Mouse (Mus musculus) limb, embryonic 15.5 days (tissue): ENCODE results near the gene Gabrb1. TPM values are rescaled to one million over a fixed set of nuclear protein-coding genes. Genes with fewer than 3 reads are reported as not detected.

Experiments
- ATAC-seq: fragments of 200-750 bp; cut with Nextera tagmentation; 2 replicates; pipeline ENCODE4 v1.8.0; 2017; ENCODE audit warnings: low read depth, moderate TSS enrichment; ENCODE audit not compliant: insufficient number of reproducible peaks, low FRiP score, low TSS enrichment
- H3K27ac ChIP-seq: fragments of 300-500 bp; sonication (generic); 2 replicates; pipeline ENCODE4 v1.5.1; 2015; ENCODE audit warnings: moderate library complexity, mild to moderate bottlenecking, inconsistent platforms
- H3K27me3 ChIP-seq: fragments of 300-500 bp; sonication (generic); 2 replicates; pipeline ENCODE4 v1.6.1; 2015; ENCODE audit warnings: inconsistent platforms
- H3K36me3 ChIP-seq: fragments of 300-500 bp; sonication (generic); 2 replicates; pipeline ENCODE4 v1.6.1; 2015; ENCODE audit warnings: inconsistent platforms
- H3K4me1 ChIP-seq: fragments of 300-500 bp; sonication (generic); 2 replicates; pipeline ENCODE4 v1.6.1; 2015; ENCODE audit warnings: inconsistent platforms
- H3K4me2 ChIP-seq: fragments of 300-500 bp; sonication (generic); 2 replicates; pipeline ENCODE4 v1.6.1; 2015; ENCODE audit warnings: mild to moderate bottlenecking, inconsistent platforms
- H3K4me3 ChIP-seq: fragments of 300-500 bp; sonication (generic); 2 replicates; pipeline ENCODE4 v1.5.1; 2015; ENCODE audit warnings: mild to moderate bottlenecking, inconsistent platforms
- H3K9ac ChIP-seq: fragments of 300-500 bp; sonication (generic); 2 replicates; pipeline ENCODE4 v1.6.1; 2015; ENCODE audit warnings: inconsistent platforms
- H3K9me3 ChIP-seq: fragments of 300-500 bp; sonication (generic); 2 replicates; pipeline ENCODE4 v1.6.1; 2016; ENCODE audit warnings: inconsistent platforms
- WGBS: fragments of 180-500 bp; shearing (Covaris S2); methylation state at CpG from one replicate; pipeline ENCODE4 v1.1.7; 2015; 5-methylcytosine and 5-hydroxymethylcytosine counted together
- polyA plus RNA-seq: library from polyadenylated mRNA; unstranded; fragments of >200 nt; fragmentation: Nextera tagmentation; extraction: Ambion mirVana; gene quantifications from 2 replicates; pipeline ENCODE4 v1.2.1, GENCODE M21; 2015

Gene Gabrb1
- polyA plus RNA-seq, 1 experiment from 2014 or later, result 1.9 TPM

GRCm38 (mm10) chr5:71700468-71701272 lies 42.8 kb downstream of the Gabrb1 start:
- Histone ChIP-seq H3K36me3 (no peaks in the 10 kb centered on the region), H3K4me1 (peaks cover 17% of the 10 kb centered on the region), H3K27ac (no peak overlapping the region), H3K9me3 (no peaks in the 10 kb centered on the region), H3K4me2 (peak overlapping the region; percentile 75), H3K4me3 (peak overlapping the region; percentile 47), H3K27me3 (peaks cover 18% of the 10 kb centered on the region), H3K9ac (0 out of 2 replicates have a peak overlapping the region, but pooled peaks have one; percentile 23)
- ATAC-seq, result peak; percentile 75
- WGBS, result 1% methylated on average over 46 of the region's 46 CpGs

- under 1% methylated on average over 6 of the region's 6 CpGs for WGBS
- H3K9ac ChIP-seq, result 0 out of 2 replicates have a peak overlapping the region, but pooled peaks have one; percentile 23
- no peaks in the 10 kb centered on the region for H3K9me3 ChIP-seq
- H3K27ac ChIP-seq, result no peak overlapping the region
- no peaks in the 10 kb centered on the region for H3K36me3 ChIP-seq
- 0 out of 2 replicates have a peak, but pooled peaks have one; percentile 67 for ATAC-seq
- H3K4me3 ChIP-seq, result peak overlapping the region; percentile 47
- H3K4me2 ChIP-seq, result peak overlapping the region; percentile 75
- H3K4me1 ChIP-seq, result peaks cover 17% of the 10 kb centered on the region
- peaks cover 18% of the 10 kb centered on the region for H3K27me3 ChIP-seq
These were observed 43.3 kb downstream of the Gabrb1 start for GRCm38 (mm10) chr5:71701273-71701614.

GRCm38 (mm10) chr5:71732931-71733792 lies 75.2 kb downstream of the Gabrb1 start:
- Histone ChIP-seq H3K9ac (no peak overlapping the region), H3K4me1 (no peaks in the 10 kb centered on the region), H3K4me3 (no peak overlapping the region), H3K9me3 (no peaks in the 10 kb centered on the region), H3K27ac (no peak overlapping the region), H3K36me3 (no peaks in the 10 kb centered on the region), H3K27me3 (no peaks in the 10 kb centered on the region), H3K4me2 (no peak overlapping the region)
- WGBS, result 78% methylated on average over 8 of the region's 8 CpGs
- ATAC-seq, result no peak

- 59% methylated on average over 2 of the region's 2 CpGs for WGBS
- H3K4me3 ChIP-seq, result no peak overlapping the region
- no peaks in the 10 kb centered on the region for H3K4me1 ChIP-seq
- H3K36me3 ChIP-seq, result no peaks in the 10 kb centered on the region
- H3K9me3 ChIP-seq, result no peaks in the 10 kb centered on the region
- no peak for ATAC-seq
- no peak overlapping the region for H3K4me2 ChIP-seq
- H3K27me3 ChIP-seq, result no peaks in the 10 kb centered on the region
- no peak overlapping the region for H3K27ac ChIP-seq
- no peak overlapping the region for H3K9ac ChIP-seq
These were observed 89.5 kb downstream of the Gabrb1 start for GRCm38 (mm10) chr5:71747411-71747810.

- no peak for ATAC-seq
- Histone ChIP-seq H3K9me3 (no peaks in the 10 kb centered on the region), H3K36me3 (no peaks in the 10 kb centered on the region), H3K4me3 (no peak overlapping the region), H3K9ac (no peak overlapping the region), H3K4me2 (no peak overlapping the region), H3K4me1 (no peaks in the 10 kb centered on the region), H3K27me3 (no peaks in the 10 kb centered on the region), H3K27ac (no peak overlapping the region)
- 75% methylated on average over 5 of the region's 5 CpGs for WGBS
These were observed 96.1 kb downstream of the Gabrb1 start for GRCm38 (mm10) chr5:71753966-71754365.

GRCm38 (mm10) chr5:71761105-71761504 lies 103.2 kb downstream of the Gabrb1 start:
- ATAC-seq, result no peak
- H3K9ac ChIP-seq, result no peak overlapping the region
- H3K27ac ChIP-seq, result no peak overlapping the region
- no peaks in the 10 kb centered on the region for H3K36me3 ChIP-seq
- H3K4me1 ChIP-seq, result no peaks in the 10 kb centered on the region
- no peak overlapping the region for H3K4me3 ChIP-seq
- no peak overlapping the region for H3K4me2 ChIP-seq
- 90% methylated on average over 6 of the region's 6 CpGs for WGBS
- no peaks in the 10 kb centered on the region for H3K27me3 ChIP-seq
- H3K9me3 ChIP-seq, result no peaks in the 10 kb centered on the region

- 82% methylated on average over 2 of the region's 2 CpGs for WGBS
These were observed 123.7 kb downstream of the Gabrb1 start for GRCm38 (mm10) chr5:71781514-71782179.

GRCm38 (mm10) chr5:71822862-71823261 lies 164.9 kb downstream of the Gabrb1 start:
- H3K4me2 ChIP-seq, result no peak overlapping the region
- H3K27me3 ChIP-seq, result no peaks in the 10 kb centered on the region
- ATAC-seq, result no peak
- H3K4me1 ChIP-seq, result no peaks in the 10 kb centered on the region
- H3K4me3 ChIP-seq, result no peak overlapping the region
- H3K9ac ChIP-seq, result no peak overlapping the region
- H3K36me3 ChIP-seq, result no peaks in the 10 kb centered on the region
- H3K9me3 ChIP-seq, result no peaks in the 10 kb centered on the region
- H3K27ac ChIP-seq, result no peak overlapping the region
- 31% methylated on average over 1 of the region's 1 CpGs for WGBS

More at GRCm38 (mm10) chr5:71781514-71782179, 123.7 kb downstream of the Gabrb1 start:
- H3K27ac ChIP-seq, result no peak overlapping the region
- H3K9me3 ChIP-seq, result no peaks in the 10 kb centered on the region
- H3K4me3 ChIP-seq, result no peak overlapping the region
- no peaks in the 10 kb centered on the region for H3K36me3 ChIP-seq
- H3K4me2 ChIP-seq, result no peak overlapping the region
- no peaks in the 10 kb centered on the region for H3K4me1 ChIP-seq
- H3K9ac ChIP-seq, result no peak overlapping the region
- H3K27me3 ChIP-seq, result no peaks in the 10 kb centered on the region
- ATAC-seq, result no peak

- H3K4me1 ChIP-seq, result no peaks in the 10 kb centered on the region
- H3K4me3 ChIP-seq, result no peak overlapping the region
- H3K36me3 ChIP-seq, result no peaks in the 10 kb centered on the region
- no peaks in the 10 kb centered on the region for H3K27me3 ChIP-seq
- no peak overlapping the region for H3K4me2 ChIP-seq
- ATAC-seq, result no peak
- no peak overlapping the region for H3K27ac ChIP-seq
- H3K9ac ChIP-seq, result no peak overlapping the region
- no peaks in the 10 kb centered on the region for H3K9me3 ChIP-seq
These were observed 170.4 kb downstream of the Gabrb1 start for GRCm38 (mm10) chr5:71828342-71828741.

- no peak overlapping the region for H3K4me3 ChIP-seq
- H3K36me3 ChIP-seq, result no peaks in the 10 kb centered on the region
- H3K9ac ChIP-seq, result no peak overlapping the region
- H3K27me3 ChIP-seq, result no peaks in the 10 kb centered on the region
- H3K27ac ChIP-seq, result no peak overlapping the region
- no peak overlapping the region for H3K4me2 ChIP-seq
- H3K9me3 ChIP-seq, result no peaks in the 10 kb centered on the region
- 53% methylated on average over 1 of the region's 1 CpGs for WGBS
- no peaks in the 10 kb centered on the region for H3K4me1 ChIP-seq
- no peak for ATAC-seq
These were observed 171.1 kb downstream of the Gabrb1 start for GRCm38 (mm10) chr5:71828996-71829395.

- no peak overlapping the region for H3K27ac ChIP-seq
- no peaks in the 10 kb centered on the region for H3K9me3 ChIP-seq
- 86% methylated on average over 2 of the region's 2 CpGs for WGBS
- H3K27me3 ChIP-seq, result no peaks in the 10 kb centered on the region
- no peak overlapping the region for H3K4me3 ChIP-seq
- no peaks in the 10 kb centered on the region for H3K4me1 ChIP-seq
- no peak overlapping the region for H3K4me2 ChIP-seq
- ATAC-seq, result no peak
- no peak overlapping the region for H3K9ac ChIP-seq
- H3K36me3 ChIP-seq, result no peaks in the 10 kb centered on the region
These were observed 172.4 kb downstream of the Gabrb1 start for GRCm38 (mm10) chr5:71830342-71830741.

- Histone ChIP-seq H3K4me2 (no peak overlapping the region), H3K9ac (no peak overlapping the region), H3K27me3 (no peaks in the 10 kb centered on the region), H3K9me3 (no peaks in the 10 kb centered on the region), H3K36me3 (no peaks in the 10 kb centered on the region), H3K4me1 (no peaks in the 10 kb centered on the region), H3K4me3 (no peak overlapping the region), H3K27ac (no peak overlapping the region)
- ATAC-seq, result no peak
These were observed 184.3 kb downstream of the Gabrb1 start for GRCm38 (mm10) chr5:71842241-71842640.
